Mouse (Mus musculus) megakaryocyte-erythroid progenitor cell, adult 5-6 weeks (primary cell): ENCODE results near the gene Spag16. TPM values are rescaled to one million over a fixed set of nuclear protein-coding genes. Genes with fewer than 3 reads are reported as not detected.

Experiments
- total RNA-seq, 2 experiments: library from RNA; stranded (forward) in 1 of 2; stranded (reverse) in 1 of 2; fragments of 200-1000, 215-1000 nt in 1 of 2; fragments of >200 nt in 1 of 2; fragmentation: Nextera tagmentation in 1 of 2; gene quantifications; 2 replicates each; pipeline ENCODE4 v1.2.3; 2014 to 2017

Gene Spag16
- total RNA-seq, 2 experiments from 2014 or later, result not detected

Other genes starting within 250 kb of the Spag16 start
- gene Ikzf2, start 139.7 kb upstream of the Spag16 start, total RNA-seq (2014; fragmentation: Nextera tagmentation), result 13.0 and 23.5 TPM in 2 replicates
- 9.6 and 27.9 TPM in 2 replicates for gene Ikzf2, start 139.7 kb upstream of the Spag16 start, total RNA-seq (2017)